Mouse (Mus musculus): Measurements from ENCODE around the gene Il21.

Gene Il21

GRCm38 (mm10) chr3:37232586-37233222, at the start of gene Il21:
TSS of gene Il21 (minus strand) at chr3:37232636.
- DNase-seq, result no peak

DNA sequence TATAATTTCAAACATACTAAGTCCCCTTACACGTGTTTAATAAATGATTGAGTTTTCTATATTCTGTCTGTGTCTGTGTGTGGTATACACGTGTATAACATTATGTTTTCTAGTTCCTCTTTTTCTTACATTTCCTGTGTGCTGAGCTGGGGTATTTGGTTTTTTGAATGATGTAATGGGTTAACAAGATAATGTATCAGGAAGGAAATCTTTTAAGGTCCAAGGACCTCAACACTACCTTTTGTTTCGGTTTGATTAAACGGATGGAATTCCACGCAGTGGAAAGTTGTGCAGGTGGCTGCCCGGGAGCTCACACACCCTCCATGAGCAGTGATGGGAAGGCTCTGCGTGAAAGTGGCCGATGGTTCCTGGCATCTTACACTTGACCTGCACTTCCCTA, 48.4 kb upstream of the Il21 start:
- DNase-seq, result peak; percentile 14 to 17

DNA sequence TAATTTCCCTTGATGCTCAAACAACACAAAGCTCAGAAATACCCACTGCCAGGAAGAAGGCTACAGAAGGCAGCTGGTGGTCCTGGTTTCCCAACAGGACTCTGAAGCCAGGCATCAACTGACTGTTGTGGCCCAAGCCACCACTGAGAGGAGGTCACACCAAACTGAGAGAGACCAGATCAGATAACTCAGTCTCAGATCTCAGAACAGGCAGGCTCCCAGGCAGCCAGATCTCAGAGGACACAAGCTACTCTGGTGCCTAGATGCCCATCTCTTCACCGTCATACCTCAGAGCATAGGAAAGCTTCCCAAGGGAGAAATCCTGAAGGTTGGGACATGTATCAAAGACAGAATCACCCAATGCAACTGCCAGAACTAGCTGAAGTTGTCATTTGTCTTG, 47.8 kb upstream of the Il21 start:
- DNase-seq, result no peak

- no peak for DNase-seq
Observed at GRCm38 (mm10) chr3:37274661-37275060, 42.2 kb upstream of the Il21 start.

DNA sequence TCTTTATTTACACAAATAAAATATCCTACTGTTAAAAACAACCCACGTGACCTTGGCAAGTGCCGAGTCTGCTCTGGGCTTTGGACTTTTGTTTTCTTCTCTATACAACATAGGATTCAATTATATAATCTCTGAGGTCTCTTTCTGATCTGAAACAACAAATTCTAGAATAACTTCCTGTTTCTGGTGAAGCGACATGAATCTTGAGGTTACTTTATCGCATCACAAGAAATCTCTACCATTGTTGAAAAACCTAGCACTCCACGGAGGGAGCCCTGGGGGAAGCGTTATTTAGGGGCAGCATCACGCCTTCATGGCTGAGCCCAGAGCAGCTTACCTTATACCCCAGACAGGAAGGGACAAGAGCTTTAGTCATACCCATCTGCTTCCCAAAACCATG, 40.7 kb upstream of the Il21 start:
- DNase-seq, result no peak

DNA sequence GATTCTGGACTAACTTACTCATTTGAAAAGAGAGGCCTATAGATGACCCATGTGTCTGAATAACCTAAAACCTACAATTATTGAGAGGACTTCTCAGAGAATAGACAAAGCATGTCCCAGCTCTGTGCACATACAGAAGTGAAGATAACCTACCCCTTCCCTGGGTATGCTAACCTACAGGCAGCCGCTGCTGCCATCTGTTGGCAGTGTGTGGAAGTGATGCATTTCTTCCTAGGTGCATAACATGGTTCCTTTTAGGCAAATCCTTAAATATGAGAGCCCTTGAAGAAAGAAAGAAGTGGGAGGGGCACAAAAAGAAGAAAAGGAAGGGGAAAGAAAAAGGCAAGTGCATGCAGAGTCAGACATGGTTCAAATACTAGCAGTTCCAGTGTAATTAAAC, 38.8 kb upstream of the Il21 start:
- DNase-seq, result peak; percentile 21 to 62

DNA sequence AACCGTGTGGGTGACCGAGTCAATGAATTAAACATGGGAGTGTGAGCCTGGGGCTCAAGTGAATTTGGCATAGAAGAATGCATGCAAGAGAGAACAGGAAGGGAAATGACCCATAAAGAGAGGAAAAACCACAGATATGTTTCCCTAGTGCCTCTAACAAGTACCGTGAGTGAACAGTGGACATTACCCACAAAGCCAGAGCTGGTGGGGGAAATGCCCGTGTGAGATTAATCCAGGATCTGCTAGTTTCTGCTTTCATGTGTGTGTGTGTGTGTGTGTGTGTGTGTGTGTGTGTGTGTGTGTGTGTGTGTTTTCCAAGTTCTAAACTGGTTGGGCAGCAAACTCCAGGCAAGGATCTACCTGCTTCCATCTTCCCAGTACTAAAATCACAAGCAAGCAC, 37.5 kb upstream of the Il21 start:
- no peak for DNase-seq

DNA sequence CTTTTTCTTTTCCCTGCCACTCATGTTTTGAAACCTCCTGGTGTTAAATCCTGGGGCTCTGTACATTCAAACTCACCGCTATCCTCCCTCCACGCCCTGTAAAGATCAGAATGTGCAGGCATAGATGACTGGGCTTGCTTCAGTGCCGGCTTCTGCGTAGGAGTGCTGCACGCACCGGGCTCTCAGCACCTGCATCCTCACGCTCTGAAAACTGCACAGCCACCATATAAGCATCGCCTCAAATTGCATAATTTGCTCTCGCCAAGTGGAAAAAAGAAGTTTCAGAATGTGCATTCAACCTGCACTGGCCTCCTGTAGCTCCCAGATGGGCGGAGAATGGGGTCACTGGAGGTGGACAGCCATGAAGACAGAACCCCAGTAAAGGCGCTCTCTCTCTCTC, 35.9 kb upstream of the Il21 start:
- no peak for DNase-seq

DNA sequence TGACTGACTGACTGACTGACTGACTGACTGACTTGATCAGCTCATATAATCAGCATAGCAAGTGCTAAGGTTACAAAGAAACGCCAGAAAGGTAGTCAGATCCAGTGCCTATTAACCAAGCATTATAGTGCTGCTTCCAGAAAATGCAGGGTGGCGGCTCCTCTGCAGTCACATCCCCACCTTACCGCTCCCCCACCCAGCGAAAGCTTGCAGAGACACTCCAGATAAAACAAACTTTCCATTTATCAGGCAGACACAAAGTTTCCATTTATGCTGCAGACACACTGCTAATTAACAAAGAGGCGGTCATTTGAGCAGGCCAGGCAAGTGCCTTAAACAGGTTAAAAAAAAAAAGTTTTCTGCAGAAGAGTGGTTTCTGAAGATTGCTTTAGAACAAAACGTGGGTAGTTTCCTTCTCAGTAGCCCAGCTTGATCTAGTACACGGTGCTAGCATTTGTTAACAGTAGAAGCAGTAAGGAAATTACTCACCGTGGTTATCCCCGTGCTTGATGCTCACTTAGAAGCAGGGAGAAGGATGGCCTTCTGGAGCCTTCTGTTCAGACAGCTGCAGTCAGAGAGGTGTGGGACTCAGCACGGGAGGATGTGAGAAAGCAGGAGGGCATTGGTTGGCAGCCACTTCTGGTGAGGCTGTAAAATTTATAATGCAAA, 27.0 kb upstream of the Il21 start:
- no peak for DNase-seq

- no peak for DNase-seq
Observed at GRCm38 (mm10) chr3:37257776-37258175, 25.3 kb upstream of the Il21 start.

- no peak for DNase-seq
Observed at GRCm38 (mm10) chr3:37250967-37251366, 18.5 kb upstream of the Il21 start.

- no peak for DNase-seq
Observed at GRCm38 (mm10) chr3:37235025-37235424, 2.6 kb upstream of the Il21 start.

DNA sequence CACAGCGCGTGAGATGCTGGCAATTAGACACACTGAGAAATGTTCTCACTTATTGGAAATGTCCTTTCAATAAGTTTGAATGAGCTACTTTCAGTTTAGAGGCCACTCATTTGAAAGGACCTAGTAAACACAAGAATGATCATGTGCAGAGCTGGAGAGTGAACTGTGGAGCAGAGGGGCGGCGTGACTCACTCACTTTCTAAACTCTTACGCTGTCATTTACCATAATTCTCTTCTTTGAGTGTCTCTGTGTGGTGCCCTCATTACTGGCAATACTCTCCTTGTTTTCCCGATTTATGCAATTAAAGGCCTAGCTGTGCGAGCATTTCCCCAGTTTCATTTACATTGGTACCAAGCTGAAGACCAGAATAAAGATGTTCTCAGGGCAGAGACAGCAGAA, 1.3 kb downstream of the Il21 start:
- no peak for DNase-seq

- no peak for DNase-seq
Observed at GRCm38 (mm10) chr3:37229082-37229829, 3.2 kb downstream of the Il21 start.

GRCm38 (mm10) chr3:37225124-37225523, 7.3 kb downstream of the Il21 start:
- no peak for DNase-seq

DNA sequence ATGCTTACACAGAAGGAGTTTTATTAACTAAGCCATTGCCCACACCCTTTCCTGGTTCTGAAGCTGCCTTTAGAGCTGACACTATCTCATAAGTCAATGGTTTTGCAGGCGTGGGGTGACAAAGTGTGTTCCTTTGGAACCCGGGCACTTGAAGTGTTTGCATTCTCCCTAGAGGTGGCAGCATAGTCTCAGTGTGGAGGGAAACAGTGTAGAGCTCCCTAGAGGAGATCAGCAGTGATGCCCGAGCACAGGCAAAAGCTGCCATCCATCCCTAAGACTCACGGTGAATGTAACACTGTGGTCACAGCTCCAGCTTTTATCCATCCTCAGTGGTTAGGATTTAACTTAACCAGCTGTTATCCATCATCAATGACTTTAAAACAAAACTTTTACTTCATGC, 13.4 kb downstream of the Il21 start:
- DNase-seq, result no peak

DNA sequence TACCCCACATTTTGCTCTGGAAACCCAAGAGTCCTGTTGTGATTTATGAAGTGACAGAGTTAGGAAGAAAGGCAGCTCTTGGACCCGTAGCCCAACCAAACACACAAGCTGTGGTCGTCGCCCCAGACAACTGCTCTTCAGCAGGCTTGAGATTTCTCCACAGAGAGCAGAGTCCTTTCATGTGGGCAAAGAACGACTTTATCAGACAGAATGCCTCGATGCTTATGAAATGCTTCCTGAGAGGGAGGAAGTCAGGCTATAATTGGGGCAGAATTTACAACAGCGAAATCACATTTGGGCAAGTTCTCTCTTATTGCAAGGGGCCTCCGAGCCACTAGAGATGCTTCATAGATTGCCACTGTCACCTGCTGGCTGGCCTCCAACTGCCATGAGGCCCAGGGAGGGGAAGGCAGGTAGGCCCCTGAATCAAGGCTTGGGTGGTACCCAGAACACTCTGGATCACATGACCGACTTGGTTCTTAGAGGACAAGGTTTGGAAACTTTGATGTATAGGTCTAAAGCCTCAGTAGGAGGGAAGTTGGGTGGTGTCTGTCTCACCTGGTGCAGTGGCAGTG, 27.1 kb downstream of the Il21 start:
- DNase-seq, result peak in 1 of 2 experiments; percentile 10

- peak in 1 of 2 experiments; percentile 9 for DNase-seq
Observed at GRCm38 (mm10) chr3:37204556-37204955, 27.9 kb downstream of the Il21 start.

DNA sequence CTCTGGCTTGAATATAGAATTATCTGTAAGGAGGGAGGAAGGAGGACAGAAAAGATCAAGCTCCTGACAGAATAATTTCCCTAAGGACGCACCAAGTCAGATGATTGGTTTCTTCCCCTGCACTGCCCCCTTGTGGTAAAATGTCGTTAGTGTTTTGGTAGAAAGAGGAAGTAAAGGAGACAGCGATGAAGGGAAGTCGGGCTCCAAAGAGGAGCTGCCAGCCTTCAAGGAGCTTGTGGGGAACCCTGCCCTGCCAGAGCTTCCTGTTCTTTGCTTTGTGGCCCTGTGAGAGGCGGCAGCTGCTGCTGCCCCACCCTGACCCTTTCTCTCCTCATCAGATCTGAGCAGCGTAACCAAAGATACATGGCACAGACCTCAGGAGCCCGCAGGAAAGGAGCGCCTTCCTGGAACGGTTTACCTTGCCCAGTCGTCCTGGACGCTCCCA, 28.4 kb downstream of the Il21 start:
- peak; percentile 43 to 72 for DNase-seq

- DNase-seq, result no peak
Observed at GRCm38 (mm10) chr3:37202856-37203255, 29.6 kb downstream of the Il21 start.

DNA sequence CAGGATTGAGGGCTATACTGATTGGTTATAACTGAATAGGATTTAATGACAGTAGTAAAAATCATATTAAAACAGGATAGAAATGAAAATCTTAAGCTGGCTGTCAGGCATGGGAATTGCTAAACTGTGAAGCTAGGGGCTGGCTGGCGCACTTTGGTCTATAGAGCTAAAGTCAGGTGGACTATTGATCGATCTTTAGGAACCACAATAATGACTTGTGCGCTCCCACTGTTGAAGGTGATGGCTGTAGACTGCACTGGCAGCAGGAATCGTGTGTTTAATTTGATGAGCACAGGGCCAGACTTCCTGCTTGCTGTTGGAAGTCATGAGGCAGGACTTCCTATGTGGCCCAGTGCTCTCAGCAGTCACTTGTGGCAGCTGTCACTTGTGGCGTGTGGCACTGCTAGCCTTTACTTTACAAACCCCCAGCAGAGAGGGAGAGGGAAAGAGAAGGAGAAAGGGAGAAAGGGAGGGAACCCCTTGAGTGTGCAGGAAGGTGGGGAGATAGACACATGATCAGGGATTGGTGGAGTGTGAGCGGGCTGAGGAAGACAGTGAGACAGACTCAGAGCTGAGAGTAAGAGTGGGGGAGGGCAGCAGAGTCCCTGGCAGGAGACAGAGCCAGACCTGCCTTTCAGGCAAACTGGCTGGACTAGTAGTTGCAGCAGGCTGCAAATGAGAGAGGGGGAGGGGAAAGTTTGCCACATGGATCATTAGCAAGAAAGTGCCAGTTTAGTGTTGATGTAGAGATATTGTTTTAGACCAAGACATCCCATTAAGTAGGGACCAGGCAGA, 31.1 kb downstream of the Il21 start:
- DNase-seq, result no peak

DNA sequence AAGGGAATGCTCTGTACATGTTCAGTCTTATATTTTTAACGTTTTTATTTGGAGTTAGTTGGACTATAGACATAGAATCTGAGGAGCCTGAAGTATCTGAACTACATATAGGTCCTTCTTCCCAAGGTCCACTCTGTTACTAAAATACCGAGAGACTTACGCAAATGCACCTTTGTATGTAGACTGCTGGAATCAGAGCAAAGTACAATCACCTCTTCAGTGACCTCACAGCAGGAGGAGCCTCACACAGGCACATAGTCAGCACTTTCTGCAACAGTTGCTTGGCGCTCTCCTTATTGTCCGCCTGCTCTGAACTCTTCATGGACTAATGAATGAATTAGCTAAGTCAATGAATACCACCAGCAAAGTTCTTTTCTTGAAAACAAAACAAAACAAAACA, 34.1 kb downstream of the Il21 start:
- no peak for DNase-seq

DNA sequence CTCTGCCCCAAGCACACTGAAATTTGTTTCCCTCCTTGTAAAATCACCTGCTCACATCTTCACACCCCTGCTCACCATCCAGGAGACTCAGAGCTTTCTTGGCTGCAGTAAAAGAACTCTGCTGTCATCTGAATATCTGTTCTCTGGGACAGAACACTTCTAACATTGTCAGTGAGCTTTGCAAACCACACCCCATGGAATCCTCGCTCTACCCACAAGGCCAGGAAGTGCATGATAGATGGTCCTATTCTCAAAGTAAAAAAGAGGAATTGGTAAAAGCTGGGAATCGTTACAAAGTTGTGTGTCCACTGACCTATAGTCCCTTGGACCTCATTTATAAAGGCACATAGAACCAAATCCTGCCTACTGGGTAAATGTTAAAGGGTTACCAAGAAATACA, 40.5 kb downstream of the Il21 start:
- no peak for DNase-seq

All from spleen, adult 18-20 months (tissue).